Mouse (Mus musculus) midbrain, postnatal 0 days (tissue): ENCODE measurements around the gene Trub1. TPM values are rescaled to one million over a fixed set of nuclear protein-coding genes. Genes with fewer than 3 reads are reported as not detected.

Source experiments
- ATAC-seq: fragments of 200-750 bp; cut with Nextera tagmentation; 2 replicates; pipeline ENCODE4 v1.8.0; 2017; ENCODE audit warnings: moderate number of reproducible peaks, mild to moderate bottlenecking, moderate TSS enrichment, moderate library complexity; ENCODE audit not compliant: low FRiP score
- DNase-seq: peaks from one replicate; pipeline ENCODE4 v3.0.0-alpha.2; 2015; ENCODE audit warnings: low spot score
- H3K27ac ChIP-seq: fragments of 300-500 bp; sonication (generic); 2 replicates; pipeline ENCODE4 v1.5.1; 2014; ENCODE audit warnings: low read depth, mild to moderate bottlenecking, low read length, mixed read lengths
- H3K27me3 ChIP-seq: fragments of 300-500 bp; sonication (generic); 2 replicates; pipeline ENCODE4 v1.6.1; 2014; ENCODE audit warnings: low read length, control low read depth, mixed read lengths; ENCODE audit not compliant: insufficient read depth
- H3K36me3 ChIP-seq: fragments of 300-500 bp; sonication (generic); 2 replicates; pipeline ENCODE4 v1.6.1; 2014; ENCODE audit warnings: low read length, control low read depth, mixed read lengths; ENCODE audit not compliant: insufficient read depth
- H3K4me1 ChIP-seq: fragments of 300-500 bp; sonication (generic); 2 replicates; pipeline ENCODE4 v1.6.1; 2014; ENCODE audit warnings: mild to moderate bottlenecking, control low read depth, antibody characterized with exemption, low read length, mixed read lengths; ENCODE audit not compliant: insufficient read depth
- H3K4me2 ChIP-seq: fragments of 300-500 bp; sonication (generic); 2 replicates; pipeline ENCODE4 v1.6.1; 2014; ENCODE audit warnings: low read depth, mild to moderate bottlenecking, low read length, mixed read lengths; ENCODE audit not compliant: poor library complexity, severe bottlenecking
- H3K4me3 ChIP-seq: fragments of 300-500 bp; sonication (generic); 2 replicates; pipeline ENCODE4 v1.5.1; 2014; ENCODE audit warnings: low read depth, mild to moderate bottlenecking, low read length, moderate library complexity
- H3K9ac ChIP-seq: fragments of 300-500 bp; sonication (generic); replicated peaks from 2 replicates; pipeline ENCODE4 v1.6.1; 2014; ENCODE audit warnings: mild to moderate bottlenecking, low read length, moderate library complexity, mixed read lengths; ENCODE audit not compliant: poor library complexity, severe bottlenecking
- H3K9me3 ChIP-seq: fragments of 300-500 bp; sonication (generic); 2 replicates; pipeline ENCODE4 v1.6.1; 2016; ENCODE audit warnings: low read length, control low read depth
- CTCF ChIP-seq: IDR thresholded peaks from 2 replicates; pipeline ENCODE4 v1.5.1; 2016; ENCODE audit warnings: antibody characterized with exemption, mild to moderate bottlenecking
- WGBS: fragments of 180-500 bp; shearing (Covaris S2); extraction: QIAGEN DNeasy Blood & Tissue Kit; methylation state at CpG from one replicate; pipeline ENCODE4 v1.1.7; 2014; 5-methylcytosine and 5-hydroxymethylcytosine counted together
- polyA plus RNA-seq: library from polyadenylated mRNA; unstranded; fragments of >200 nt; fragmentation: Nextera tagmentation; extraction: Ambion mirVana; gene quantifications from 2 replicates; pipeline ENCODE4 v1.2.1, GENCODE M21; 2015
- total RNA-seq: library from RNA; depleted of rRNA; stranded (reverse); fragments of >200 nt; gene quantifications from 2 replicates; pipeline ENCODE4 v1.2.3, GENCODE M21; 2014; rRNA removed

Gene Trub1
- 18.5 and 23.6 TPM in 2 replicates for total RNA-seq
- 18.2 and 18.3 TPM in 2 replicates for polyA plus RNA-seq

- 4% methylated on average over 26 of the region's 26 CpGs for WGBS
- H3K27ac ChIP-seq = 0 out of 2 replicates have a peak within 1 kb of the TSS, but pooled peaks have one; percentile 32
- ATAC-seq = peak; percentile 95
Measured at GRCm38 (mm10) chr19:57452492-57453217, at the start of gene Trub1. TSS of gene Trub1 (plus strand) at chr19:57452912.

GRCm38 (mm10) chr19:57403700-57404501 lies 48.8 kb upstream of the Trub1 start:
- ATAC-seq = no peak
- 13% methylated on average over 24 of the region's 24 CpGs for WGBS
- H3K4me2 ChIP-seq = peak overlapping the region; percentile 30

More at GRCm38 (mm10) chr19:57452492-57453217, at the start of gene Trub1:
- peak; percentile 94 for DNase-seq
- peak within 1 kb of the TSS; percentile 77 for H3K4me2 ChIP-seq
- no peaks in the 10 kb centered on the region for H3K27me3 ChIP-seq
- H3K36me3 ChIP-seq = no peaks in the 10 kb centered on the region
- TF ChIP-seq CTCF = no peak
- H3K9ac ChIP-seq = peak within 1 kb of the TSS; percentile 78
- peaks cover 3% of the 10 kb centered on the region; the same call in 1 of the 2 replicates for H3K4me1 ChIP-seq
- no peaks in the 10 kb centered on the region for H3K9me3 ChIP-seq
- H3K4me3 ChIP-seq = peak within 1 kb of the TSS; percentile 73

GRCm38 (mm10) chr19:57404502-57404848 lies 48.2 kb upstream of the Trub1 start:
- Histone ChIP-seq H3K4me3 (no peak overlapping the region), H3K27me3 (no peaks in the 10 kb centered on the region), H3K9me3 (no peaks in the 10 kb centered on the region), H3K4me2 (peak overlapping the region; percentile 30), H3K36me3 (no peaks in the 10 kb centered on the region), H3K9ac (no peak overlapping the region), H3K27ac (no peak overlapping the region), H3K4me1 (no peaks in the 10 kb centered on the region)
- 13% methylated on average over 9 of the region's 9 CpGs for WGBS
- TF ChIP-seq CTCF = no peak
- ATAC-seq (no peak), DNase-seq (no peak)

More at GRCm38 (mm10) chr19:57403700-57404501, 48.8 kb upstream of the Trub1 start:
- Histone ChIP-seq H3K9ac (no peak overlapping the region), H3K4me3 (no peak overlapping the region), H3K27ac (no peak overlapping the region), H3K4me1 (no peaks in the 10 kb centered on the region), H3K9me3 (no peaks in the 10 kb centered on the region), H3K27me3 (no peaks in the 10 kb centered on the region), H3K36me3 (no peaks in the 10 kb centered on the region)
- peak; percentile 83 for TF ChIP-seq CTCF
- DNase-seq = peak; percentile 73

- H3K9me3 ChIP-seq = no peaks in the 10 kb centered on the region
- no peak overlapping the region for H3K27ac ChIP-seq
- ATAC-seq = no peak
- DNase-seq = no peak
- no peak overlapping the region for H3K4me3 ChIP-seq
- H3K27me3 ChIP-seq = no peaks in the 10 kb centered on the region
- H3K36me3 ChIP-seq = no peaks in the 10 kb centered on the region
- H3K9ac ChIP-seq = no peak overlapping the region
- TF ChIP-seq CTCF = no peak
- WGBS = 100% methylated on average over 1 of the region's 1 CpGs
- peaks cover 4% of the 10 kb centered on the region; the same call in 1 of the 2 replicates for H3K4me1 ChIP-seq
- H3K4me2 ChIP-seq = no peak overlapping the region
Measured at GRCm38 (mm10) chr19:57407947-57408346, 44.8 kb upstream of the Trub1 start.

GRCm38 (mm10) chr19:57411375-57412196 lies 41.1 kb upstream of the Trub1 start:
- H3K27me3 ChIP-seq = no peaks in the 10 kb centered on the region
- ATAC-seq (peak; percentile 27), DNase-seq (peak; percentile 89)
- H3K4me1 ChIP-seq = peaks cover 4% of the 10 kb centered on the region; the same call in 1 of the 2 replicates
- TF ChIP-seq CTCF = peak; percentile 16; the same call in 1 of the 2 replicates
- no peak overlapping the region for H3K27ac ChIP-seq
- no peaks in the 10 kb centered on the region for H3K36me3 ChIP-seq
- H3K4me2 ChIP-seq = peak overlapping the region; percentile 21
- H3K4me3 ChIP-seq = no peak overlapping the region
- no peaks in the 10 kb centered on the region for H3K9me3 ChIP-seq
- WGBS = 35% methylated on average over 29 of the region's 29 CpGs
- H3K9ac ChIP-seq = no peak overlapping the region
